In the genomic region with DNA sequence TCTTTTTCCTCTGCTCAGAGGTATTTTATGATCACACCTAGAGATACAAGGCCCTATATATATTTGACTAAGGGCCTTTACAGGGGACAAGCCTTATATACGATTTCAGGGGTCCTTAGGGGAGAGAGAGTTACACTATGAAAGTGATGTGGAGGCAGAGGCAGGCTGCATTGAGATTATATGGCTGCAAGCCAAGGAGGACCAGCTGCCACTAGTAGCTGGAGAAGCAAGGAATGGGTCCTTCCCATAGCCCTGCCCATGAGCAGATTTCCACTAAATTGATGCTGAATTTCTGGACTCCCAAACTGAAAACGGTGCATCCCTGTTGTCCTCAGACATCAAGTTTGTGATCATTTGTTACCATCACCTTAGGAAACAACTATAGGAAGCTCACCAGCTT, we compare ENCODE assay signal across 21 mouse cellular contexts.
"Had no signal": no experiment of that assay in that cellular context is flagged by ENCODE, and none has a peak within 500 bp of the region (broad histone marks: within the 10 kb centered on the region; RNA-seq: fewer than 3 reads in every experiment).

No protein-coding gene starts in this region.

- H3K27me3 ChIP-seq: kidney, embryonic 15.5 days; limb, embryonic 13.5 days; midbrain, embryonic 12.5 days; midbrain, embryonic 15.5 days; neural tube, embryonic 12.5 days; neural tube, embryonic 15.5 days; stomach, embryonic 15.5 days had no signal

- DNase-seq: kidney, adult 11 months; kidney, adult 8-10 months; kidney, postnatal 10 days; kidney, postnatal 36 days; liver; lung, adult 18-20 months; lung, postnatal 14 days; right cerebral cortex, postnatal 14 days; spleen, adult 18-20 months; thymus, postnatal 25 days had no signal

- H3K4me1 ChIP-seq: kidney, embryonic 15.5 days; limb, embryonic 10.5 days; limb, embryonic 13.5 days; liver, embryonic 12.5 days; midbrain, embryonic 12.5 days; midbrain, embryonic 15.5 days; neural tube, embryonic 12.5 days; stomach, embryonic 15.5 days had no signal

- H3K36me3 ChIP-seq: kidney, embryonic 15.5 days; limb, embryonic 10.5 days; limb, embryonic 13.5 days; liver, embryonic 12.5 days; liver, embryonic 15.5 days; midbrain, embryonic 12.5 days; midbrain, embryonic 15.5 days; neural tube, embryonic 12.5 days; neural tube, embryonic 15.5 days; stomach, embryonic 15.5 days had no signal

- H3K4me2 ChIP-seq: kidney, embryonic 15.5 days; limb, embryonic 13.5 days; liver, embryonic 12.5 days; liver, embryonic 15.5 days; midbrain, embryonic 12.5 days; midbrain, embryonic 15.5 days; neural tube, embryonic 12.5 days; neural tube, embryonic 15.5 days; stomach, embryonic 15.5 days had no signal

- H3K9ac ChIP-seq: kidney, embryonic 15.5 days; limb, embryonic 13.5 days; liver, embryonic 12.5 days; liver, embryonic 15.5 days; midbrain, embryonic 12.5 days; midbrain, embryonic 15.5 days; neural tube, embryonic 12.5 days; neural tube, embryonic 15.5 days; stomach, embryonic 15.5 days had no signal

- ATAC-seq: liver, embryonic 12.5 days; midbrain, embryonic 15.5 days had no signal

- H3K9me3 ChIP-seq: kidney, embryonic 15.5 days; limb, embryonic 10.5 days; limb, embryonic 13.5 days; liver, embryonic 12.5 days; liver, embryonic 15.5 days; midbrain, embryonic 12.5 days; midbrain, embryonic 15.5 days; neural tube, embryonic 12.5 days; neural tube, embryonic 15.5 days; stomach, embryonic 15.5 days had no signal

- H3K4me3 ChIP-seq: kidney, embryonic 15.5 days; limb, embryonic 10.5 days; limb, embryonic 13.5 days; liver, embryonic 12.5 days; liver, embryonic 15.5 days; midbrain, embryonic 12.5 days; midbrain, embryonic 15.5 days; neural tube, embryonic 12.5 days; neural tube, embryonic 15.5 days; stomach, embryonic 15.5 days had no signal

- H3K27ac ChIP-seq: kidney, embryonic 15.5 days; limb, embryonic 10.5 days; limb, embryonic 13.5 days; liver, embryonic 12.5 days; liver, embryonic 15.5 days; macrophage; midbrain, embryonic 12.5 days; midbrain, embryonic 15.5 days; neural tube, embryonic 12.5 days; neural tube, embryonic 15.5 days; stomach, embryonic 15.5 days had no signal
